In genomic region chr3:94442951-94443596, GRCm38 (mm10) we compare ENCODE assay signal across 8 mouse cellular contexts. TPM values are rescaled to one million over a fixed set of nuclear protein-coding genes. Genes with fewer than 3 reads are reported as not detected.
A peak's percentile ranks its signal among the peaks of the same experiment; 100 is the strongest.
DNase-seq lines count a peak whose midpoint lies in the region; ATAC-seq and TF ChIP-seq lines count a peak whose summit lies in the region.

Gene Mrpl9, plus strand, starts transcription at chr3:94443318.

- peak within 1 kb of the TSS; percentile 98 for H3K4me3 ChIP-seq in gastrocnemius, adult 2 months
- H3K4me3 ChIP-seq in hindbrain, postnatal 0 days (ENCODE audit: low read length): peak within 1 kb of the TSS; percentile 92
- peak within 1 kb of the TSS; percentile 91 for H3K4me3 ChIP-seq in left cerebral cortex, adult 2 months

- peaks cover 26% of the 10 kb centered on the region for H3K36me3 ChIP-seq in hindbrain, postnatal 0 days (ENCODE audit: insufficient read depth, low read length)

- peak; percentile 86 for DNase-seq in WW6 (ENCODE audit: low read depth, low spot score)
- peak; percentile 97 for DNase-seq in cerebellum, postnatal 4 days (ENCODE audit: low spot score in 2 of 2)
- peak; percentile 97 for DNase-seq in gastrocnemius, adult 2 months
- peak; percentile 97 for DNase-seq in hindbrain, postnatal 0 days (ENCODE audit: low spot score)
- DNase-seq in left cerebral cortex, adult 2 months (ENCODE audit: extremely low spot score in 1 of 2, low spot score in 2 of 2): peak; percentile 95 to 98
- peak; percentile 95 to 96 for DNase-seq in right cerebral cortex, adult 2 months (ENCODE audit: low spot score in 2 of 2)
- peak; percentile 95 for DNase-seq in urinary bladder, postnatal 14 days (ENCODE audit: low spot score)

- no peaks in the 10 kb centered on the region for H3K27me3 ChIP-seq in hindbrain, postnatal 0 days (ENCODE audit: insufficient read depth, low read length)

- peak; percentile 98 for ATAC-seq in hindbrain, postnatal 0 days
- peak; percentile 98 for ATAC-seq in megakaryocyte, adult 5-6 weeks (ENCODE audit: poor library complexity, severe bottlenecking)

- under 1% methylated on average over 39 of the region's 39 CpGs for WGBS in hindbrain, postnatal 0 days

- peak within 1 kb of the TSS; percentile 95 for H3K9ac ChIP-seq in hindbrain, postnatal 0 days (replicated peaks; ENCODE audit: low read length)

- H3K27ac ChIP-seq in gastrocnemius, adult 2 months: peak within 1 kb of the TSS; percentile 94
- H3K27ac ChIP-seq in hindbrain, postnatal 0 days: peak within 1 kb of the TSS; percentile 79
- peak within 1 kb of the TSS; percentile 87 for H3K27ac ChIP-seq in left cerebral cortex, adult 2 months

- intact Hi-C loops in gastrocnemius, adult 2 months (cut with DNase I): loop anchor here (5.0 kb wide), 1 partner anchor 71 kb away; the partner anchor contains the start of gene Rorc
- intact Hi-C loops in left cerebral cortex, adult 2 months (cut with DNase I): loop anchor here (2.0 to 5.0 kb wide), 2 partner anchors 76 to 140 kb away; partner anchors contain the start of gene Snx27

- TF ChIP-seq CTCF in gastrocnemius, adult 2 months (IDR thresholded peaks at IDR 0.05): no peak
- no peak for TF ChIP-seq CTCF in hindbrain, postnatal 0 days (IDR thresholded peaks at IDR 0.05; ENCODE audit: low read depth)
- TF ChIP-seq CTCF in left cerebral cortex, adult 2 months (IDR thresholded peaks at IDR 0.05): no peak

- peak within 1 kb of the TSS; percentile 95 for H3K4me2 ChIP-seq in hindbrain, postnatal 0 days (ENCODE audit: low read depth, low read length)

- H3K9me3 ChIP-seq in hindbrain, postnatal 0 days (ENCODE audit: low read length): no peaks in the 10 kb centered on the region

- H3K4me1 ChIP-seq in hindbrain, postnatal 0 days (ENCODE audit: insufficient read depth, low read length): no peaks in the 10 kb centered on the region

RNA-seq across cellular contexts. Expression of gene Mrpl9, which starts in this region (rescaled TPM):
- total RNA-seq in gastrocnemius, adult 2 months (2021): 10 to 100 TPM; 29.5 to 37.2 TPM
- total RNA-seq in hindbrain, postnatal 0 days (2014; rRNA removed): 45.8 and 49.2 TPM in 2 replicates
- 61.7 and 63.8 TPM in 2 replicates for polyA plus RNA-seq in hindbrain, postnatal 0 days (2015; fragmentation: Nextera tagmentation; extraction: Ambion mirVana)
- total RNA-seq in left cerebral cortex, adult 2 months (2021): 10 to 100 TPM; 38.6 to 41.6 TPM
- 30.7 and 34.2 TPM in 2 replicates for total RNA-seq in megakaryocyte, adult 5-6 weeks (2015)
- 41.8 and 44.3 TPM in 2 replicates for total RNA-seq in megakaryocyte, adult 5-6 weeks (2017)

Comparison
In these comparisons a context has a peak if more than half of its experiments do, and no peak if none do; other contexts are left out.
1. Peak in every context shown above with its lines: DNase-seq, ATAC-seq, H3K4me3 ChIP-seq and H3K27ac ChIP-seq.